Mouse (Mus musculus) lung, adult 2 months (tissue): ENCODE results near the gene Dtnb. TPM values are rescaled to one million over a fixed set of nuclear protein-coding genes. Genes with fewer than 3 reads are reported as not detected.

Source experiments
- DNase-seq: peaks from one replicate; pipeline ENCODE4 v3.0.0; 2022
- H3K4me1 ChIP-seq: fragments of 200-500 bp; 2 replicates; pipeline ENCODE4 v1.6.1; 2011; ENCODE audit warnings: low read length; ENCODE audit not compliant: control insufficient read depth, insufficient read depth
- H3K4me3 ChIP-seq: fragments of 200-500 bp; replicated peaks from 2 replicates; pipeline ENCODE3; 2011; ENCODE audit warnings: low read depth, mild to moderate bottlenecking, control low read depth, low read length; ENCODE audit errors: extremely low read depth
- CTCF ChIP-seq: fragments of 200-500 bp; IDR thresholded peaks from 2 replicates; pipeline ENCODE4 v1.5.1; 2011; ENCODE audit warnings: mild to moderate bottlenecking, low read length, control low read depth; ENCODE audit not compliant: insufficient read depth
- POLR2A ChIP-seq: fragments of 200-500 bp; IDR thresholded peaks from 2 replicates; pipeline ENCODE4 v1.6.1; 2011; ENCODE audit warnings: low read depth, mild to moderate bottlenecking, control low read depth, low read length, borderline replicate concordance; ENCODE audit errors: extremely low read depth
- WGBS: fragments of 180-500 bp; shearing (Covaris S2); methylation state at CpG from one replicate; pipeline ENCODE4 v1.1.7; 2018; 5-methylcytosine and 5-hydroxymethylcytosine counted together
- polyA plus RNA-seq: library from polyadenylated mRNA; depleted of rRNA; stranded (reverse); fragments of >200 nt; gene quantifications from 2 replicates; pipeline ENCODE4 v1.2.3, GENCODE M21; 2012

Gene Dtnb
- polyA plus RNA-seq, 1 experiment, result 27.9 TPM

GRCm38 (mm10) chr12:3781482-3781881 lies 209.3 kb downstream of the Dtnb start:
- TF ChIP-seq POLR2A, result no peak
- TF ChIP-seq CTCF, result peak; percentile 95
- Histone ChIP-seq H3K4me3 (no peak overlapping the region), H3K4me1 (peaks cover 14% of the 10 kb centered on the region)
- DNase-seq, result peak; percentile 86
- WGBS, result under 1% methylated on average over 8 of the region's 8 CpGs

GRCm38 (mm10) chr12:3783196-3783825 lies 211.1 kb downstream of the Dtnb start:
- Histone ChIP-seq H3K4me3 (no peak overlapping the region), H3K4me1 (peaks cover 14% of the 10 kb centered on the region)
- TF ChIP-seq CTCF, result no peak
- 52% methylated on average over 3 of the region's 3 CpGs for WGBS
- DNase-seq, result no peak

GRCm38 (mm10) chr12:3784258-3784657 lies 212.1 kb downstream of the Dtnb start:
- TF ChIP-seq POLR2A, result no peak
- TF ChIP-seq CTCF, result no peak
- H3K4me3 ChIP-seq, result no peak overlapping the region
- H3K4me1 ChIP-seq, result peaks cover 14% of the 10 kb centered on the region
- 89% methylated on average over 2 of the region's 2 CpGs for whole genome bisulfite sequencing
- no peak for DNase-seq

- no peak for TF ChIP-seq POLR2A
- TF ChIP-seq CTCF, result no peak
Measured at GRCm38 (mm10) chr12:3784729-3785128, 212.5 kb downstream of the Dtnb start.

GRCm38 (mm10) chr12:3787041-3787440 lies 214.9 kb downstream of the Dtnb start:
- H3K4me1 ChIP-seq, result no peaks in the 10 kb centered on the region; the same call in 1 of the 2 replicates
- DNase-seq, result no peak
- WGBS, result 66% methylated on average over 3 of the region's 3 CpGs

More at GRCm38 (mm10) chr12:3784729-3785128, 212.5 kb downstream of the Dtnb start:
- Histone ChIP-seq H3K4me1 (peaks cover 14% of the 10 kb centered on the region), H3K4me3 (no peak overlapping the region)
- DNase-seq, result no peak
- 77% methylated on average over 4 of the region's 4 CpGs for WGBS

GRCm38 (mm10) chr12:3787541-3787940 lies 215.4 kb downstream of the Dtnb start:
- Histone ChIP-seq H3K4me1 (no peaks in the 10 kb centered on the region; the same call in 1 of the 2 replicates), H3K4me3 (no peak overlapping the region)
- WGBS, result 64% methylated on average over 1 of the region's 1 CpGs
- TF ChIP-seq POLR2A (no peak), CTCF (no peak)
- DNase-seq, result no peak

More at GRCm38 (mm10) chr12:3787041-3787440, 214.9 kb downstream of the Dtnb start:
- H3K4me3 ChIP-seq, result no peak overlapping the region
- no peak for TF ChIP-seq CTCF
- TF ChIP-seq POLR2A, result no peak

- no peak for TF ChIP-seq CTCF
- TF ChIP-seq POLR2A, result no peak
- 43% methylated on average over 5 of the region's 5 CpGs for WGBS
- no peak overlapping the region for H3K4me3 ChIP-seq
- H3K4me1 ChIP-seq, result no peaks in the 10 kb centered on the region; the same call in 1 of the 2 replicates
- no peak for DNase-seq
Measured at GRCm38 (mm10) chr12:3788421-3789051, 216.4 kb downstream of the Dtnb start.

GRCm38 (mm10) chr12:3789626-3790185 lies 217.5 kb downstream of the Dtnb start:
- Histone ChIP-seq H3K4me3 (no peak overlapping the region), H3K4me1 (no peaks in the 10 kb centered on the region; the same call in 1 of the 2 replicates)
- WGBS, result 68% methylated on average over 5 of the region's 5 CpGs
- TF ChIP-seq POLR2A (no peak), CTCF (no peak)
- DNase-seq, result no peak

- 38% methylated on average over 7 of the region's 7 CpGs for WGBS
- H3K4me3 ChIP-seq, result no peak overlapping the region
- no peaks in the 10 kb centered on the region; the same call in 1 of the 2 replicates for H3K4me1 ChIP-seq
- no peak for DNase-seq
- TF ChIP-seq POLR2A (no peak), CTCF (no peak)
Measured at GRCm38 (mm10) chr12:3791257-3791656, 219.1 kb downstream of the Dtnb start.

GRCm38 (mm10) chr12:3791732-3792131 lies 219.6 kb downstream of the Dtnb start:
- Histone ChIP-seq H3K4me3 (peak overlapping the region; percentile 21), H3K4me1 (no peaks in the 10 kb centered on the region; the same call in 1 of the 2 replicates)
- 1% methylated on average over 22 of the region's 22 CpGs for whole genome bisulfite sequencing
- peak; percentile 90 for TF ChIP-seq CTCF
- TF ChIP-seq POLR2A, result no peak
- peak; percentile 94 for DNase-seq
